Mouse (Mus musculus) liver, adult 2 months (tissue): ENCODE measurements at regions not wholly inside any gene's neighbourhood (a gene's known extent, or its start where the extent isn't known, plus 50 kb on each side); places are given as distances from the start of the nearest gene placed in this dataset.

Source experiments
- CTCF ChIP-seq: fragments of 200-500 bp; IDR thresholded peaks from 2 replicates; pipeline ENCODE4 v1.5.1; 2011; ENCODE audit warnings: low read depth, low read length, control low read depth
- POLR2A ChIP-seq: fragments of 200-500 bp; IDR thresholded peaks from 2 replicates; pipeline ENCODE4 v1.6.1; 2011; ENCODE audit warnings: low read length, control low read depth; ENCODE audit not compliant: insufficient read depth; ENCODE audit errors: extremely low read depth

- TF ChIP-seq POLR2A: no peak
- no peak for TF ChIP-seq CTCF
Observed at GRCm38 (mm10) chr12:54528046-54528445, 128.3 kb downstream of the Sptssa start.
